Mouse (Mus musculus): ENCODE measurements around the gene Hdac9. TPM values are rescaled to one million over a fixed set of nuclear protein-coding genes. Genes with fewer than 3 reads are reported as not detected.

The Hdac9 gene
- polyA plus RNA-seq, 1 experiment = 0.06 TPM

DNA sequence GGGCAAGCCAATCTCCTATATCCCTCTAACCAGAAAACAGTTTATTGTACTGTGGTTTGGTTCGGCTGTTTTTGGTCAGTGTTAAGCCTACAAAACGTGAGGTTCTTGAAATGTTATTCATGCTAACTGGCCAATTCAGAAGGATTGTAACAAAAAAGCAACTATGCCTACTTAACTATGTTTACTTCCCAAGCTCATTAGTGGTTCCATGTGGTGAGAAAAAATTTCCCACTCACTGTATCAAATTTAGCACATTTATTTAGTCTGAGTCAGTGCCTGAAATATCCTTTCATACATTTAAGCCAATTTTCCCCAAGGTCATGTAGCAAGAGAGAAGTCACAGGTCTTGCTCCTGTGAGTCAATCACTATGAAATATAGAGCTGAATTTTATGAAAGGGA, 42.0 kb downstream of the Hdac9 start:
- no peak for TF ChIP-seq USF1 (IDR thresholded peaks at IDR 0.05; ENCODE audit: low read depth)
- TF ChIP-seq MYOD1 (IDR thresholded peaks at IDR 0.05; ENCODE audit: control insufficient read depth, insufficient read length, low read depth) = no peak
- no peak for TF ChIP-seq MYOG (IDR thresholded peaks at IDR 0.05; ENCODE audit: control insufficient read depth, extremely low read depth, insufficient read length)
- TF ChIP-seq CTCF (IDR thresholded peaks at IDR 0.05; ENCODE audit: control insufficient read depth, insufficient read depth, insufficient read length) = no peak
- TF ChIP-seq CEBPB (IDR thresholded peaks at IDR 0.05; ENCODE audit: low read depth) = no peak
- TF ChIP-seq FOSL1 (IDR thresholded peaks at IDR 0.05; ENCODE audit: insufficient read depth, low read length, poor library complexity, severe bottlenecking) = no peak
- no peak for TF ChIP-seq MAX (IDR thresholded peaks at IDR 0.05)
- H3K79me2 ChIP-seq (ENCODE audit: control insufficient read depth, insufficient read depth) = no peaks in the 10 kb centered on the region
- H3K79me3 ChIP-seq (ENCODE audit: low read depth) = no peaks in the 10 kb centered on the region
- no peak overlapping the region for H3ac ChIP-seq (ENCODE audit: control insufficient read depth, insufficient read length, low read depth)
- no peaks in the 10 kb centered on the region for H3K27me3 ChIP-seq (ENCODE audit: control insufficient read depth, insufficient read depth, insufficient read length)
- H3K36me3 ChIP-seq (ENCODE audit: control insufficient read depth, insufficient read depth) = no peaks in the 10 kb centered on the region
- no peak overlapping the region for H3K4me3 ChIP-seq (ENCODE audit: insufficient read depth, poor library complexity, severe bottlenecking)

DNA sequence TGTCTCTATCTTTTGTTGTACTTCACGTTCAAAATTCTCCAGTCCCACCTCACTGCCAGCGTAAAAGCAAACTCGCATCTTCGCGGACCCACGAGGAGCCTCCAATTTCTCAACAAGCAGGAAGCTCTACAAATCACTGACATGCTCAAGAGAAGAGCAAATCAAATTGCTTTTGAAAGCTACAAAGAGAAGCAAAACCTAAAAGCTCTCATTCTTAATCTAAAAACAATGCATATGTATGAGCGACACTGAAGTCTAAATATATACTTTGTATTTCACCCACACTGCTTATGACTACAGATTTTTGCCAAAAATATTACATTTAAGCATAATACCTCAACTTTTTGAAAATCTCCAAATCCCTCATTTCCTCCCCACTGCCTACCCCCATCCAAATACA, 45.9 kb downstream of the Hdac9 start:
- H3K79me2 ChIP-seq (ENCODE audit: control insufficient read depth, insufficient read depth) = no peaks in the 10 kb centered on the region
- no peak overlapping the region for H3ac ChIP-seq (ENCODE audit: control insufficient read depth, insufficient read length, low read depth)
- no peaks in the 10 kb centered on the region for H3K79me3 ChIP-seq (ENCODE audit: low read depth)
- H3K27me3 ChIP-seq (ENCODE audit: control insufficient read depth, insufficient read depth, insufficient read length) = no peaks in the 10 kb centered on the region
- H3K4me3 ChIP-seq (ENCODE audit: insufficient read depth, poor library complexity, severe bottlenecking) = no peak overlapping the region
- TF ChIP-seq MAX (IDR thresholded peaks at IDR 0.05) (no peak), MYOD1 (IDR thresholded peaks at IDR 0.05; ENCODE audit: control insufficient read depth, insufficient read length, low read depth) (no peak), CTCF (IDR thresholded peaks at IDR 0.05; ENCODE audit: control insufficient read depth, insufficient read depth, insufficient read length) (no peak), MYOG (IDR thresholded peaks at IDR 0.05; ENCODE audit: control insufficient read depth, extremely low read depth, insufficient read length) (no peak), CEBPB (IDR thresholded peaks at IDR 0.05; ENCODE audit: low read depth) (no peak), FOSL1 (IDR thresholded peaks at IDR 0.05; ENCODE audit: insufficient read depth, low read length, poor library complexity, severe bottlenecking) (no peak), USF1 (IDR thresholded peaks at IDR 0.05; ENCODE audit: low read depth) (no peak)
- no peaks in the 10 kb centered on the region for H3K36me3 ChIP-seq (ENCODE audit: control insufficient read depth, insufficient read depth)

DNA sequence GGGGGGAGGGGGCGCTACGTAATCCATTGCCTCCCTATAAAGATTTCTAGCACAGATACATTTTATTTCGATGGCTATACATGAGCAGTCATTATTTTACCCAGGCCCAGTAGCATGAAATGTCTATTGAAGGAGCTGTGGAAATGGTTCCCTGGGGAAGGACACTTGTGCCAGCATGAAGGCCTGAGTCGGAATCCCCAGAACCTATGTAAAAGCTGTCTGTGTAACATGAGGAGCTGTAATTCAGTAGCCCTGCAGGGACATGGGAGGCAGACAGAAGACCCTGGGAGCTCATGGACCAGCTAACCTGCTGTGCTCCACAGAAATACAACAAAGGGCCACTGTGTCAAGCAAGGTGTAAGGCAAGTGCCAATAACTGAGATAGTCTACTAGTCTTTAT, 75.7 kb downstream of the Hdac9 start:
- Histone ChIP-seq H3ac (ENCODE audit: control insufficient read depth, insufficient read length, low read depth) (no peak overlapping the region), H3K27me3 (ENCODE audit: control insufficient read depth, insufficient read depth, insufficient read length) (no peaks in the 10 kb centered on the region), H3K79me2 (ENCODE audit: control insufficient read depth, insufficient read depth) (no peaks in the 10 kb centered on the region), H3K79me3 (ENCODE audit: low read depth) (no peaks in the 10 kb centered on the region), H3K4me3 (ENCODE audit: insufficient read depth, poor library complexity, severe bottlenecking) (no peak overlapping the region), H3K36me3 (ENCODE audit: control insufficient read depth, insufficient read depth) (no peaks in the 10 kb centered on the region)
- TF ChIP-seq CTCF (IDR thresholded peaks at IDR 0.05; ENCODE audit: control insufficient read depth, insufficient read depth, insufficient read length) (no peak), USF1 (IDR thresholded peaks at IDR 0.05; ENCODE audit: low read depth) (no peak), CEBPB (IDR thresholded peaks at IDR 0.05; ENCODE audit: low read depth) (no peak), FOSL1 (IDR thresholded peaks at IDR 0.05; ENCODE audit: insufficient read depth, low read length, poor library complexity, severe bottlenecking) (no peak), MYOD1 (IDR thresholded peaks at IDR 0.05; ENCODE audit: control insufficient read depth, insufficient read length, low read depth) (no peak), MYOG (IDR thresholded peaks at IDR 0.05; ENCODE audit: control insufficient read depth, extremely low read depth, insufficient read length) (no peak), MAX (IDR thresholded peaks at IDR 0.05) (no peak)

DNA sequence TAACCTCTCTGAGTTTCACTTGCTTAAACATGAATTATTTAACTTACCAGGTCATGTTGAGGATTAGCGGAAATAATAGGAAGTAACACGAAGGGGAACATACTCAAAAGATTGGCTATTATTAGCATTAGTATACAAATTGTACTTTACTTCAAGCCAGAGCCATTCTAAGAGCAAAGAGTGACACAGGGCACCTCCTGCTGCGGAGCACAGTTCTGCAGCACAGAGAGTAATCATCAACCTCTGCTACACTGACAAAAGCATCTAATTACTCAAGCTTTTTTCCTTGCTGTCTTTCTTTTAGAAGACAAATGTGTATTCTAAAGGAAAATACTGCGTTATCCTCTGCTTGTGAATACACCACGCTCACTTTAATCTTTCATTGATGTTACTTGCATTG, 79.6 kb downstream of the Hdac9 start:
- no peaks in the 10 kb centered on the region for H3K27me3 ChIP-seq (ENCODE audit: control insufficient read depth, insufficient read depth, insufficient read length)
- no peak for TF ChIP-seq FOSL1 (IDR thresholded peaks at IDR 0.05; ENCODE audit: insufficient read depth, low read length, poor library complexity, severe bottlenecking)
- no peak for TF ChIP-seq CTCF (IDR thresholded peaks at IDR 0.05; ENCODE audit: control insufficient read depth, insufficient read depth, insufficient read length)
- TF ChIP-seq MAX (IDR thresholded peaks at IDR 0.05) = no peak
- no peak overlapping the region for H3K4me3 ChIP-seq (ENCODE audit: insufficient read depth, poor library complexity, severe bottlenecking)
- H3K79me2 ChIP-seq (ENCODE audit: control insufficient read depth, insufficient read depth) = no peaks in the 10 kb centered on the region
- H3ac ChIP-seq (ENCODE audit: control insufficient read depth, insufficient read length, low read depth) = no peak overlapping the region
- H3K36me3 ChIP-seq (ENCODE audit: control insufficient read depth, insufficient read depth) = no peaks in the 10 kb centered on the region
- no peaks in the 10 kb centered on the region for H3K79me3 ChIP-seq (ENCODE audit: low read depth)

DNA sequence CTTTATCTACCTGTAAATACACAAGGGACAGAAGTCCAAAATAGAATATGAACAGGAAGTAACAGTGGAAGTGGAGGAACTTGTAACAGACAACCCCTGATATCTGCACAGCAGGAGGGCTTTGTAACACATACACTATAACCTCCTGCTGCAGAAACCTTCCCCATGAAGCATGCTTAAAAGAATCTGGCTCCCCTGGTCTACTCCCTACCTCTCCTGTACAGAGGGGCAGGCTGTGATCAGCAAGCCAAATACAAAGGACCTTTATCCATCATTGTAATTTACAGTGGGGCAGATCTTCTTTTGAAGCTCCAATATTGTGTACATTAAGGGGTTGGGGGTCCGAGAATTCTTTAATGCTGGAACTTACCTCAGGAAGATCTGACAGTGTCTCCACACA, 80.0 kb downstream of the Hdac9 start:
- TF ChIP-seq MYOD1 (IDR thresholded peaks at IDR 0.05; ENCODE audit: control insufficient read depth, insufficient read length, low read depth) = no peak
- no peak for TF ChIP-seq FOSL1 (IDR thresholded peaks at IDR 0.05; ENCODE audit: insufficient read depth, low read length, poor library complexity, severe bottlenecking)
- TF ChIP-seq MAX (IDR thresholded peaks at IDR 0.05) = no peak
- no peak for TF ChIP-seq USF1 (IDR thresholded peaks at IDR 0.05; ENCODE audit: low read depth)
- no peak for TF ChIP-seq CTCF (IDR thresholded peaks at IDR 0.05; ENCODE audit: control insufficient read depth, insufficient read depth, insufficient read length)
- no peak for TF ChIP-seq MYOG (IDR thresholded peaks at IDR 0.05; ENCODE audit: control insufficient read depth, extremely low read depth, insufficient read length)
- TF ChIP-seq CEBPB (IDR thresholded peaks at IDR 0.05; ENCODE audit: low read depth) = no peak
- Histone ChIP-seq H3K79me3 (ENCODE audit: low read depth) (no peaks in the 10 kb centered on the region), H3K79me2 (ENCODE audit: control insufficient read depth, insufficient read depth) (no peaks in the 10 kb centered on the region), H3K36me3 (ENCODE audit: control insufficient read depth, insufficient read depth) (no peaks in the 10 kb centered on the region), H3ac (ENCODE audit: control insufficient read depth, insufficient read length, low read depth) (no peak overlapping the region), H3K4me3 (ENCODE audit: insufficient read depth, poor library complexity, severe bottlenecking) (no peak overlapping the region), H3K27me3 (ENCODE audit: control insufficient read depth, insufficient read depth, insufficient read length) (no peaks in the 10 kb centered on the region)

DNA sequence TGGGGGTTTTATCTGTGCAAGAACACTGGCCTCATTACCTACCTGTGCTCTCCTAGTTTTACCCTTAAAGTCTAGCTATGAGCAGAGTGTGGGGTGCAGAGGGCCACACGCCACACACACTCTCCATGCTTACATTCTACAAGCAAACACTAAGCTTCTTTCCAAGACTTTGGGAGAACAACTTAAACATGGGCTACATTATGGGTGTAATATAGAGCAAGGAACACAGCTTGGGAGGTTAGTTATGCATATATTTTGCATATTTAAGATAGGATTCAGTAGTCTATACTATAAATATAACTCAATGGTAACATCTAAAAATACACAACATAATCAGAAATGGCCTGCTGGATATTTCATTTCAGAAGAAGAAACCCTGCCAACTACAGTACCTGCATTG, 80.8 kb downstream of the Hdac9 start:
- H3K36me3 ChIP-seq (ENCODE audit: control insufficient read depth, insufficient read depth) = no peaks in the 10 kb centered on the region
- no peak overlapping the region for H3ac ChIP-seq (ENCODE audit: control insufficient read depth, insufficient read length, low read depth)
- no peak overlapping the region for H3K4me3 ChIP-seq (ENCODE audit: insufficient read depth, poor library complexity, severe bottlenecking)
- TF ChIP-seq CEBPB (IDR thresholded peaks at IDR 0.05; ENCODE audit: low read depth) (no peak), MYOD1 (IDR thresholded peaks at IDR 0.05; ENCODE audit: control insufficient read depth, insufficient read length, low read depth) (no peak), FOSL1 (IDR thresholded peaks at IDR 0.05; ENCODE audit: insufficient read depth, low read length, poor library complexity, severe bottlenecking) (no peak), MYOG (IDR thresholded peaks at IDR 0.05; ENCODE audit: control insufficient read depth, extremely low read depth, insufficient read length) (no peak), CTCF (IDR thresholded peaks at IDR 0.05; ENCODE audit: control insufficient read depth, insufficient read depth, insufficient read length) (no peak), USF1 (IDR thresholded peaks at IDR 0.05; ENCODE audit: low read depth) (no peak), MAX (IDR thresholded peaks at IDR 0.05) (no peak)
- H3K79me2 ChIP-seq (ENCODE audit: control insufficient read depth, insufficient read depth) = no peaks in the 10 kb centered on the region
- no peaks in the 10 kb centered on the region for H3K27me3 ChIP-seq (ENCODE audit: control insufficient read depth, insufficient read depth, insufficient read length)
- H3K79me3 ChIP-seq (ENCODE audit: low read depth) = no peaks in the 10 kb centered on the region

Measured in C2C12 (cell line).